Mouse (Mus musculus): ENCODE data around the gene Myrf. TPM values are rescaled to one million over a fixed set of nuclear protein-coding genes. Genes with fewer than 3 reads are reported as not detected.

Myrf gene
- polyA plus RNA-seq (2014; fragmentation: Illumina TruSeq; extraction: RNeasy Lipid Tissue Mini Kit (QIAGEN cat#74804); ENCODE audit: low read depth, low replicate concordance) = 8.1 TPM

GRCm38 (mm10) chr19:10240654-10241305 lies at the start of gene Myrf:
Myrf (minus strand) TSS chr19:10240748.

GRCm38 (mm10) chr19:10203848-10204615 lies 36.5 kb downstream of the Myrf start, which contains the start of the genes Tmem258 and Fen1:
Tmem258 (plus strand) TSS chr19:10204014.
Fen1 (minus strand) TSS chr19:10204169.

GRCm38 (mm10) chr19:10182670-10183298 lies 57.8 kb downstream of the Myrf start, which contains the start of gene Fads1:
Fads1 (plus strand) TSS chr19:10182888.

Other genes starting within 250 kb of the Myrf start
- gene Best1, start 239.1 kb downstream of the Myrf start, polyA plus RNA-seq (2014; fragmentation: Illumina TruSeq; extraction: RNeasy Lipid Tissue Mini Kit (QIAGEN cat#74804); ENCODE audit: low read depth, low replicate concordance) = 3.3 TPM
- 29.7 TPM for gene Rab3il1, start 239.1 kb downstream of the Myrf start, polyA plus RNA-seq (2014; fragmentation: Illumina TruSeq; extraction: RNeasy Lipid Tissue Mini Kit (QIAGEN cat#74804); ENCODE audit: low read depth, low replicate concordance)
- gene Fads3, start 199.2 kb downstream of the Myrf start, polyA plus RNA-seq (2014; fragmentation: Illumina TruSeq; extraction: RNeasy Lipid Tissue Mini Kit (QIAGEN cat#74804); ENCODE audit: low read depth, low replicate concordance) = 155 TPM
- gene Fads2, start 139.0 kb downstream of the Myrf start, polyA plus RNA-seq (2014; fragmentation: Illumina TruSeq; extraction: RNeasy Lipid Tissue Mini Kit (QIAGEN cat#74804); ENCODE audit: low read depth, low replicate concordance) = 284 TPM
- gene Fads1, start 57.9 kb downstream of the Myrf start, polyA plus RNA-seq (2014; fragmentation: Illumina TruSeq; extraction: RNeasy Lipid Tissue Mini Kit (QIAGEN cat#74804); ENCODE audit: low read depth, low replicate concordance) = 172 TPM
- gene Tmem258, start 36.7 kb downstream of the Myrf start, polyA plus RNA-seq (2014; fragmentation: Illumina TruSeq; extraction: RNeasy Lipid Tissue Mini Kit (QIAGEN cat#74804); ENCODE audit: low read depth, low replicate concordance) = 216 TPM
- gene Fen1, start 36.6 kb downstream of the Myrf start, polyA plus RNA-seq (2014; fragmentation: Illumina TruSeq; extraction: RNeasy Lipid Tissue Mini Kit (QIAGEN cat#74804); ENCODE audit: low read depth, low replicate concordance) = 9.7 TPM
- 6.8 TPM for gene Dagla, start 64.1 kb upstream of the Myrf start, polyA plus RNA-seq (2014; fragmentation: Illumina TruSeq; extraction: RNeasy Lipid Tissue Mini Kit (QIAGEN cat#74804); ENCODE audit: low read depth, low replicate concordance)
- 3.0 TPM for gene Syt7, start 148.3 kb upstream of the Myrf start, polyA plus RNA-seq (2014; fragmentation: Illumina TruSeq; extraction: RNeasy Lipid Tissue Mini Kit (QIAGEN cat#74804); ENCODE audit: low read depth, low replicate concordance)
- 4.4 TPM for gene Lrrc10b, start 216.7 kb upstream of the Myrf start, polyA plus RNA-seq (2014; fragmentation: Illumina TruSeq; extraction: RNeasy Lipid Tissue Mini Kit (QIAGEN cat#74804); ENCODE audit: low read depth, low replicate concordance)
- gene Ppp1r32, start 242.2 kb upstream of the Myrf start, polyA plus RNA-seq (2014; fragmentation: Illumina TruSeq; extraction: RNeasy Lipid Tissue Mini Kit (QIAGEN cat#74804); ENCODE audit: low read depth, low replicate concordance) = 6.6 TPM